Mouse (Mus musculus) myocyte (in vitro differentiated cells): ENCODE data around the gene Rps3.

Experiments used
- CEBPB ChIP-seq: IDR thresholded peaks from 2 replicates; pipeline ENCODE4 v1.6.1; 2011; ENCODE audit warnings: mild to moderate bottlenecking, moderate library complexity; ENCODE audit not compliant: poor library complexity, insufficient read depth, severe bottlenecking
- E2F4 ChIP-seq: IDR thresholded peaks from one replicate; pipeline ENCODE4 v1.6.1; 2011; ENCODE audit warnings: mild to moderate bottlenecking, control low read depth, moderate library complexity; ENCODE audit not compliant: insufficient read depth
- MAX ChIP-seq: IDR thresholded peaks from one replicate; pipeline ENCODE4 v1.6.1; 2011; ENCODE audit warnings: low read depth, mild to moderate bottlenecking, control low read depth
- MYOD1 ChIP-seq, 3 experiments: IDR thresholded peaks; one replicate each; pipeline ENCODE4 v1.6.1; 2011; ENCODE audit warnings: control low read depth in 2 of 3, low read depth in 2 of 3, mild to moderate bottlenecking in 2 of 3, moderate library complexity in 1 of 3; ENCODE audit not compliant: insufficient read length in 2 of 3, control insufficient read depth in 1 of 3
- POLR2A ChIP-seq: IDR thresholded peaks from one replicate; pipeline ENCODE4 v1.6.1; 2011; ENCODE audit warnings: low read depth, mild to moderate bottlenecking, control low read depth, moderate library complexity; ENCODE audit not compliant: insufficient read length
- TCF12 ChIP-seq: IDR thresholded peaks from one replicate; pipeline ENCODE4 v1.6.1; 2011; ENCODE audit warnings: mild to moderate bottlenecking, control low read depth; ENCODE audit not compliant: poor library complexity, insufficient read depth, severe bottlenecking

DNA sequence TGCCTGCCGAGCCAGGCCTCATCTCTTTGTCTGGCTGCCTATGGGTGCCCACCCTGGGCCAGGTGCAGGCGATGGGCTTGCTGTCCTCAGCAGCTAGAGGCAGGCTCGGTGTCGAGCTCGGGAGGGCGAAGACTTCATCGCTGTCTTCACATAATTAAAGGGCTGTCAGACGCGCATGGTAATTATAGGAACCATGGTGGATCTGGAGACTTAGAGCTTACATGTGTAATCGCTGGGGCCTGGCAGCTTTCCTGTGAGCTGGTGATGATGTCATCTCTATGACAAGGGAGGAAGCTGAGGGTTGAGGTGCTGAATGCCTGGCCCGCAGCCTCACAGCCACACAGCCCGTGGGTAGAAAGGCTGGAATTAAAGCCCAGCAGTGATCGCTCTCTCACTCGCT lies 51.3 kb downstream of the Rps3 start:
- no peak for TF ChIP-seq POLR2A
- TF ChIP-seq E2F4: no peak
- TF ChIP-seq MYOD1 (IDR thresholded peaks at IDR 0.05; ENCODE audit: control insufficient read depth in 1 of 3, insufficient read length in 2 of 3, low read depth in 2 of 3): no peak
- no peak for TF ChIP-seq MAX
- no peak for TF ChIP-seq CEBPB
- no peak for TF ChIP-seq TCF12
